Comparison of ENCODE assay signal across 8 mouse cellular contexts in genomic region chr1:180569453-180569852, GRCm38 (mm10). TPM values are rescaled to one million over a fixed set of nuclear protein-coding genes. Genes with fewer than 3 reads are reported as not detected.
DNase-seq lines count a peak whose midpoint lies in the region; ATAC-seq and TF ChIP-seq lines count a peak whose summit lies in the region.

No protein-coding gene starts in this region.

- under 1% methylated on average over 17 of the region's 17 CpGs for WGBS in kidney, postnatal 0 days
- WGBS in hindbrain, embryonic 13.5 days = under 1% methylated on average over 17 of the region's 17 CpGs
- under 1% methylated on average over 17 of the region's 17 CpGs for WGBS in midbrain, embryonic 16.5 days

- ATAC-seq in kidney, postnatal 0 days (replicated peaks; ENCODE audit: low FRiP score, low read depth) = no peak
- no peak for ATAC-seq in hindbrain, embryonic 13.5 days (ENCODE audit: low FRiP score)
- ATAC-seq in midbrain, embryonic 16.5 days = no peak

- H3K9ac ChIP-seq in kidney, postnatal 0 days (ENCODE audit: low read depth, low read length) = peak overlapping the region; percentile 82
- H3K9ac ChIP-seq in hindbrain, embryonic 13.5 days = peak overlapping the region; percentile 96
- peak overlapping the region; percentile 95 for H3K9ac ChIP-seq in midbrain, embryonic 16.5 days (ENCODE audit: low read depth, low read length)

- H3K27me3 ChIP-seq in kidney, postnatal 0 days (ENCODE audit: insufficient read depth, low read length) = no peaks in the 10 kb centered on the region
- H3K27me3 ChIP-seq in hindbrain, embryonic 13.5 days = no peaks in the 10 kb centered on the region
- no peaks in the 10 kb centered on the region for H3K27me3 ChIP-seq in midbrain, embryonic 16.5 days (ENCODE audit: control insufficient read depth, insufficient read depth, low read depth, low read length)

- peaks cover 7% of the 10 kb centered on the region; the same call in 1 of the 2 replicates for H3K36me3 ChIP-seq in kidney, postnatal 0 days (ENCODE audit: insufficient read depth, low read length)
- peaks cover 25% of the 10 kb centered on the region for H3K36me3 ChIP-seq in hindbrain, embryonic 13.5 days
- H3K36me3 ChIP-seq in midbrain, embryonic 16.5 days (ENCODE audit: control insufficient read depth, insufficient read depth, low read length) = peaks cover 8% of the 10 kb centered on the region

- no peak for TF ChIP-seq POLR2A in brain, embryonic 14.5 days (IDR thresholded peaks at IDR 0.05; ENCODE audit: borderline replicate concordance, extremely low read depth, insufficient read depth, insufficient read length, poor library complexity, severe bottlenecking)

- peak; percentile 15 for DNase-seq in kidney, postnatal 0 days (ENCODE audit: low spot score)
- DNase-seq in kidney, adult 8-10 months = no peak
- DNase-seq in brain, embryonic 14.5 days (ENCODE audit: low read depth) = peak; percentile 37
- DNase-seq in spleen, adult 12 weeks (ENCODE audit: low spot score) = no peak
- no peak for DNase-seq in spleen, postnatal 4 days (ENCODE audit: low spot score in 2 of 2)
- DNase-seq in left cerebral cortex, adult 8-10 months (ENCODE audit: low spot score in 2 of 2) = no peak

- H3K27ac ChIP-seq in kidney, postnatal 0 days = peak overlapping the region; percentile 87
- peak overlapping the region; percentile 95 for H3K27ac ChIP-seq in hindbrain, embryonic 13.5 days
- H3K27ac ChIP-seq in midbrain, embryonic 16.5 days (ENCODE audit: low read length) = peak overlapping the region; percentile 90

- peak overlapping the region; percentile 93 for H3K4me2 ChIP-seq in kidney, postnatal 0 days (ENCODE audit: low read length)
- H3K4me2 ChIP-seq in hindbrain, embryonic 13.5 days = peak overlapping the region; percentile 94
- peak overlapping the region; percentile 69 for H3K4me2 ChIP-seq in midbrain, embryonic 16.5 days (ENCODE audit: low read length)

- peak overlapping the region; percentile 74 for H3K4me3 ChIP-seq in kidney, postnatal 0 days (replicated peaks; ENCODE audit: low read depth, low read length)
- H3K4me3 ChIP-seq in hindbrain, embryonic 13.5 days = peak overlapping the region; percentile 95
- peak overlapping the region; percentile 91 for H3K4me3 ChIP-seq in midbrain, embryonic 16.5 days (ENCODE audit: low read depth, low read length)

- no peak for TF ChIP-seq CTCF in kidney, postnatal 0 days (IDR thresholded peaks at IDR 0.05; ENCODE audit: low read depth)
- no peak for TF ChIP-seq CTCF in brain, embryonic 14.5 days (IDR thresholded peaks at IDR 0.05; ENCODE audit: borderline replicate concordance, extremely low read depth, insufficient read depth, insufficient read length)

- peaks cover 10% of the 10 kb centered on the region; the same call in 1 of the 2 replicates for H3K4me1 ChIP-seq in kidney, postnatal 0 days (replicated peaks; ENCODE audit: insufficient read depth, low read length)
- peaks cover 38% of the 10 kb centered on the region for H3K4me1 ChIP-seq in hindbrain, embryonic 13.5 days (replicated peaks)
- H3K4me1 ChIP-seq in midbrain, embryonic 16.5 days (ENCODE audit: control insufficient read depth, insufficient read depth, low read length) = peaks cover 21% of the 10 kb centered on the region

- H3K9me3 ChIP-seq in kidney, postnatal 0 days (replicated peaks; ENCODE audit: low read length) = no peaks in the 10 kb centered on the region
- no peaks in the 10 kb centered on the region for H3K9me3 ChIP-seq in hindbrain, embryonic 13.5 days
- peaks cover 2% of the 10 kb centered on the region; the same call in 1 of the 2 replicates for H3K9me3 ChIP-seq in midbrain, embryonic 16.5 days (replicated peaks; ENCODE audit: control insufficient read depth, low read length, poor library complexity, severe bottlenecking)

RNA-seq across cellular contexts. Expression of gene Parp1, which starts 0.7 kb away (rescaled TPM):
- 69.8 and 75.3 TPM in 2 replicates for polyA plus RNA-seq in kidney, postnatal 0 days (2015; fragmentation: Nextera tagmentation; extraction: Ambion mirVana)
- 105 and 115 TPM in 2 replicates for polyA plus RNA-seq in brain, embryonic 14.5 days (2012; rRNA removed)
- polyA plus RNA-seq in hindbrain, embryonic 13.5 days (2015; fragmentation: Nextera tagmentation; extraction: Ambion mirVana) = 113 and 120 TPM in 2 replicates
- polyA plus RNA-seq in midbrain, embryonic 16.5 days (2015; fragmentation: Nextera tagmentation; extraction: Ambion mirVana) = 75.6 and 84.0 TPM in 2 replicates
- 10 to 100 TPM; 71.1 to 84.3 (median 79.6) TPM for total RNA-seq in left cerebral cortex, adult 8-10 months (2022)

Comparison
In these comparisons a context has a peak if more than half of its experiments do, and no peak if none do; other contexts are left out.
1. DNase-seq: peak in kidney, postnatal 0 days (single experiment) and brain, embryonic 14.5 days (single experiment); none in kidney, adult 8-10 months (0 of 2), spleen, adult 12 weeks (single experiment), spleen, postnatal 4 days (0 of 2) and left cerebral cortex, adult 8-10 months (0 of 2).
2. Peak in every context shown above with its lines, with median percentiles within 50 percentile points of each other: H3K27ac ChIP-seq, H3K4me2 ChIP-seq, H3K4me3 ChIP-seq and H3K9ac ChIP-seq.